Mouse (Mus musculus): ENCODE measurements around the gene Hspb1. TPM values are rescaled to one million over a fixed set of nuclear protein-coding genes. Genes with fewer than 3 reads are reported as not detected.
A peak's percentile ranks its signal among the peaks of the same experiment; 100 is the strongest.

Hspb1 gene
- polyA plus RNA-seq, 1 experiment = 426 TPM

GRCm38 (mm10) chr5:135908185-135908584 lies 20.5 kb downstream of the Hspb1 start:
- TF ChIP-seq POLR2A (IDR thresholded peaks at IDR 0.05; ENCODE audit: insufficient read depth, low read length) (no peak), CTCF (IDR thresholded peaks at IDR 0.05; ENCODE audit: low read depth, low read length) (no peak), EP300 (IDR thresholded peaks at IDR 0.05; ENCODE audit: insufficient read depth, low read depth, low read length) (no peak)
- peaks cover 2% of the 10 kb centered on the region for H3K4me1 ChIP-seq (ENCODE audit: control insufficient read depth, insufficient read depth, low read length)
- H3K27ac ChIP-seq (ENCODE audit: insufficient read depth, low read length) = 0 out of 2 replicates have a peak overlapping the region, but pooled peaks have one; percentile 10
- H3K27me3 ChIP-seq (ENCODE audit: control insufficient read depth, insufficient read depth, low read length, poor library complexity, severe bottlenecking) = no peaks in the 10 kb centered on the region
- H3K36me3 ChIP-seq (ENCODE audit: control insufficient read depth, insufficient read depth, low read length, poor library complexity, severe bottlenecking) = peaks cover 53% of the 10 kb centered on the region
- no peaks in the 10 kb centered on the region for H3K9me3 ChIP-seq (replicated peaks; ENCODE audit: control insufficient read depth, insufficient read depth, low read length, poor library complexity, severe bottlenecking)
- H3K4me3 ChIP-seq (ENCODE audit: low read depth, low read length) = no peak overlapping the region
- H3K9ac ChIP-seq (ENCODE audit: low read depth, poor library complexity, severe bottlenecking) = no peak overlapping the region

DNA sequence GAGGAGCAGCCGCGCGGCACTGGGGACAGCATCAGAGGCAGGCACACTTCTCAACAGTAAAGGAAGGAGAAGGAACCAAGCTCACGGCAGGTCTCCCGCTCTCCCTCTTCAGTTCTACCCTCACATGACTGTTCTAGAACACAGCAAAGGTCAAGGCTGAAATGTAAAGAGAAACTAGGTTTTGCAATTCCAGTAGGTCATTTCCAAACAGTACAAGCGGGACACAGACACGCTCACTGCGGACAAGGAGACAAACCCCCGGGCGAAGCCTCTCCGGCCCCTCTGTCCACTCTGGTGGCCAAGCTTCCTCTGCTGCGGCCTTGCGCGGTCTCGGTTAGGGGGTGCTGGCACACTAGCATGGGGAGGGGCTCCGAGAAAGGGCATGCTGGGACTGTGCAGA lies 21.3 kb downstream of the Hspb1 start:
- Histone ChIP-seq H3K9ac (ENCODE audit: low read depth, poor library complexity, severe bottlenecking) (no peak overlapping the region), H3K9me3 (replicated peaks; ENCODE audit: control insufficient read depth, insufficient read depth, low read length, poor library complexity, severe bottlenecking) (no peaks in the 10 kb centered on the region), H3K4me3 (ENCODE audit: low read depth, low read length) (no peak overlapping the region; the same call in 1 of the 2 replicates), H3K36me3 (ENCODE audit: control insufficient read depth, insufficient read depth, low read length, poor library complexity, severe bottlenecking) (peaks cover 59% of the 10 kb centered on the region), H3K27me3 (ENCODE audit: control insufficient read depth, insufficient read depth, low read length, poor library complexity, severe bottlenecking) (no peaks in the 10 kb centered on the region), H3K4me1 (ENCODE audit: control insufficient read depth, insufficient read depth, low read length) (peaks cover 2% of the 10 kb centered on the region), H3K27ac (ENCODE audit: insufficient read depth, low read length) (no peak overlapping the region)
- TF ChIP-seq CTCF (IDR thresholded peaks at IDR 0.05; ENCODE audit: low read depth, low read length) (no peak), POLR2A (IDR thresholded peaks at IDR 0.05; ENCODE audit: insufficient read depth, low read length) (no peak), EP300 (IDR thresholded peaks at IDR 0.05; ENCODE audit: insufficient read depth, low read depth, low read length) (no peak)

DNA sequence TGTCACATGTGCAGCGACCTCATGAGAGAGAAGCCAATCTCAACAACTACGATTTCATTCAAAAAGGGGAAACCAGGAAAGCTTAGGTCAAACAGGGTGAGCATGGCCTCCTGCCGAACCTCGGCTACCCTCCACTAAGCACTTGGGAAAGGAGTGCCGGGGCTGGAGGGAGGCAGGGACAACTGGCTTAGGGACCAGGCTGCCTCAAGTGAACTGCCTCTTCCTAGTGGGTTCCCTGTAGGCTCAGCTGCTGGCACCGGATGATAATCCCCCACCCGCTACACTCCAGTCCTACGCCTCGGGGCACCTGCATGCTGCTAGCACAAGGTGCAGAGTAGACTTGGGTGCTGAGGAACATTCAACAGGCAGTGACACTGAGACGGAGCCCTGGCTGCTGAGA lies 21.9 kb downstream of the Hspb1 start:
- no peaks in the 10 kb centered on the region for H3K9me3 ChIP-seq (replicated peaks; ENCODE audit: control insufficient read depth, insufficient read depth, low read length, poor library complexity, severe bottlenecking)
- no peak overlapping the region for H3K4me3 ChIP-seq (ENCODE audit: low read depth, low read length)
- peaks cover 61% of the 10 kb centered on the region for H3K36me3 ChIP-seq (ENCODE audit: control insufficient read depth, insufficient read depth, low read length, poor library complexity, severe bottlenecking)
- H3K27me3 ChIP-seq (ENCODE audit: control insufficient read depth, insufficient read depth, low read length, poor library complexity, severe bottlenecking) = no peaks in the 10 kb centered on the region
- TF ChIP-seq POLR2A (IDR thresholded peaks at IDR 0.05; ENCODE audit: insufficient read depth, low read length) = no peak
- H3K27ac ChIP-seq (ENCODE audit: insufficient read depth, low read length) = no peak overlapping the region
- peaks cover 2% of the 10 kb centered on the region for H3K4me1 ChIP-seq (ENCODE audit: control insufficient read depth, insufficient read depth, low read length)
- no peak overlapping the region for H3K9ac ChIP-seq (ENCODE audit: low read depth, poor library complexity, severe bottlenecking)

DNA sequence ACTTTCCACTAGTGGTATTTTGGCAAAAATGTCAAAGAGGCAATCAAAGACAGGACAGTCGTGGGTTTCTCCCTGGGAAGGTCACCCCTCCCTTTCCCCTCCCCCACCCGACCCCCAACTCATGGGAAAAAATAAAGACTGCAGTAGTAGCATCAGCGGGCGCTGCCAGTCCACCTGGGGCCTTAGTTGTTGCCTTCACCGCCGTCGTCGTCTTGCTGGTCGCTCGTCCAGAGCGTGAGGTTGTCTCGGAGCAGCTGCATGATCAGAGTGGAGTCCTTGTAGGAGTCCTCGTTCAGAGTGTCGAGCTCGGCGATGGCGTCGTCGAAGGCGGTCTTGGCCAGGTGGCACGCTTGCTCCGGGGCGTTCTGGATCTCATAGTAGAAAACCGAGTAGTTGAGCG lies 23.1 kb downstream of the Hspb1 start:
- TF ChIP-seq POLR2A (IDR thresholded peaks at IDR 0.05; ENCODE audit: insufficient read depth, low read length) (no peak), CTCF (IDR thresholded peaks at IDR 0.05; ENCODE audit: low read depth, low read length) (no peak), EP300 (IDR thresholded peaks at IDR 0.05; ENCODE audit: insufficient read depth, low read depth, low read length) (no peak)
- peaks cover 61% of the 10 kb centered on the region for H3K36me3 ChIP-seq (ENCODE audit: control insufficient read depth, insufficient read depth, low read length, poor library complexity, severe bottlenecking)

GRCm38 (mm10) chr5:135911633-135912220 lies 24.0 kb downstream of the Hspb1 start:
- Histone ChIP-seq H3K4me1 (ENCODE audit: control insufficient read depth, insufficient read depth, low read length) (peaks cover 7% of the 10 kb centered on the region), H3K4me3 (ENCODE audit: low read depth, low read length) (no peak overlapping the region), H3K9me3 (replicated peaks; ENCODE audit: control insufficient read depth, insufficient read depth, low read length, poor library complexity, severe bottlenecking) (no peaks in the 10 kb centered on the region), H3K36me3 (ENCODE audit: control insufficient read depth, insufficient read depth, low read length, poor library complexity, severe bottlenecking) (peaks cover 58% of the 10 kb centered on the region), H3K27ac (ENCODE audit: insufficient read depth, low read length) (no peak overlapping the region), H3K27me3 (ENCODE audit: control insufficient read depth, insufficient read depth, low read length, poor library complexity, severe bottlenecking) (no peaks in the 10 kb centered on the region), H3K9ac (ENCODE audit: low read depth, poor library complexity, severe bottlenecking) (no peak overlapping the region)
- TF ChIP-seq POLR2A (IDR thresholded peaks at IDR 0.05; ENCODE audit: insufficient read depth, low read length) (no peak), CTCF (IDR thresholded peaks at IDR 0.05; ENCODE audit: low read depth, low read length) (no peak), EP300 (IDR thresholded peaks at IDR 0.05; ENCODE audit: insufficient read depth, low read depth, low read length) (no peak)

More for the DNA sequence above, 23.1 kb downstream of the Hspb1 start:
- no peak overlapping the region for H3K9ac ChIP-seq (ENCODE audit: low read depth, poor library complexity, severe bottlenecking)
- peaks cover 4% of the 10 kb centered on the region for H3K4me1 ChIP-seq (ENCODE audit: control insufficient read depth, insufficient read depth, low read length)
- H3K9me3 ChIP-seq (replicated peaks; ENCODE audit: control insufficient read depth, insufficient read depth, low read length, poor library complexity, severe bottlenecking) = no peaks in the 10 kb centered on the region
- no peak overlapping the region for H3K4me3 ChIP-seq (ENCODE audit: low read depth, low read length)
- H3K27ac ChIP-seq (ENCODE audit: insufficient read depth, low read length) = no peak overlapping the region
- H3K27me3 ChIP-seq (ENCODE audit: control insufficient read depth, insufficient read depth, low read length, poor library complexity, severe bottlenecking) = no peaks in the 10 kb centered on the region

GRCm38 (mm10) chr5:135913201-135913600 lies 25.5 kb downstream of the Hspb1 start:
- peaks cover 5% of the 10 kb centered on the region for H3K4me1 ChIP-seq (ENCODE audit: control insufficient read depth, insufficient read depth, low read length)

More at GRCm38 (mm10) chr5:135913201-135913600, 25.5 kb downstream of the Hspb1 start:
- Histone ChIP-seq H3K36me3 (ENCODE audit: control insufficient read depth, insufficient read depth, low read length, poor library complexity, severe bottlenecking) (peaks cover 55% of the 10 kb centered on the region), H3K27me3 (ENCODE audit: control insufficient read depth, insufficient read depth, low read length, poor library complexity, severe bottlenecking) (no peaks in the 10 kb centered on the region), H3K4me3 (ENCODE audit: low read depth, low read length) (no peak overlapping the region), H3K27ac (ENCODE audit: insufficient read depth, low read length) (no peak overlapping the region), H3K9ac (ENCODE audit: low read depth, poor library complexity, severe bottlenecking) (no peak overlapping the region), H3K9me3 (replicated peaks; ENCODE audit: control insufficient read depth, insufficient read depth, low read length, poor library complexity, severe bottlenecking) (no peaks in the 10 kb centered on the region)
- TF ChIP-seq CTCF (IDR thresholded peaks at IDR 0.05; ENCODE audit: low read depth, low read length) (no peak), POLR2A (IDR thresholded peaks at IDR 0.05; ENCODE audit: insufficient read depth, low read length) (no peak), EP300 (IDR thresholded peaks at IDR 0.05; ENCODE audit: insufficient read depth, low read depth, low read length) (no peak)

All from ES-Bruce4 (cell line).